Mouse (Mus musculus): ENCODE results near the gene Trpm2. TPM values are rescaled to one million over a fixed set of nuclear protein-coding genes. Genes with fewer than 3 reads are reported as not detected.
"Not testable (repeated sequence)": the region's sequence is repeated elsewhere in the genome, so short reads cannot be mapped to it uniquely, and the experiment has no call there.

The Trpm2 gene
- total RNA-seq, 2 experiments from 2014 or later: 0.55 to 0.56 TPM

GRCm38 (mm10) chr10:77984660-77985059 is 14.3 kb upstream of the Trpm2 start:
- intact Hi-C loops (cut with DNase I): loop anchor here (5.0 kb wide), 2 partner anchors 33 to 43 kb away; no protein-coding TSS in a partner anchor
- no peak for DNase-seq (ENCODE audit: low spot score)

- intact Hi-C loops (cut with DNase I): no loop called here
Measured at GRCm38 (mm10) chr10:77978351-77979350, 8.3 kb upstream of the Trpm2 start, which contains the start of gene 1810043G02Rik. 1810043G02Rik (plus strand) TSS chr10:77978524.

GRCm38 (mm10) chr10:77976458-77977150 is 6.2 kb upstream of the Trpm2 start:
- intact Hi-C loops (cut with DNase I): no loop called here
- DNase-seq (ENCODE audit: low spot score): no peak

More at GRCm38 (mm10) chr10:77978351-77979350, 8.3 kb upstream of the Trpm2 start, which contains the start of gene 1810043G02Rik:
- peak; percentile 98 for DNase-seq (ENCODE audit: low spot score)

GRCm38 (mm10) chr10:77975653-77976052 is 5.3 kb upstream of the Trpm2 start:
- intact Hi-C loops (cut with DNase I): no loop called here
- DNase-seq (ENCODE audit: low spot score): no peak

GRCm38 (mm10) chr10:77974811-77975210 is 4.4 kb upstream of the Trpm2 start:
- intact Hi-C loops (cut with DNase I): no loop called here
- DNase-seq (ENCODE audit: low spot score): no peak

- intact Hi-C loops (cut with DNase I): no loop called here
- DNase-seq (ENCODE audit: low spot score): no peak
Measured at GRCm38 (mm10) chr10:77974323-77974722, 4.0 kb upstream of the Trpm2 start.

GRCm38 (mm10) chr10:77971709-77972553 is 1.6 kb upstream of the Trpm2 start:
- no peak for DNase-seq (ENCODE audit: low spot score)
- intact Hi-C loops (cut with DNase I): no loop called here

- no peak for DNase-seq (ENCODE audit: low spot score)
Measured at GRCm38 (mm10) chr10:77971191-77971590, 828 bp upstream of the Trpm2 start.

GRCm38 (mm10) chr10:77969973-77970325 is 414 bp downstream of the Trpm2 start:
- no peak for DNase-seq (ENCODE audit: low spot score)
- intact Hi-C loops (cut with DNase I): no loop called here

More at GRCm38 (mm10) chr10:77971191-77971590, 828 bp upstream of the Trpm2 start:
- intact Hi-C loops (cut with DNase I): no loop called here

GRCm38 (mm10) chr10:77969274-77969972 is 940 bp downstream of the Trpm2 start:
- no peak for DNase-seq (ENCODE audit: low spot score)
- intact Hi-C loops (cut with DNase I): no loop called here

- intact Hi-C loops (cut with DNase I): no loop called here
- no peak for DNase-seq (ENCODE audit: low spot score)
Measured at GRCm38 (mm10) chr10:77963971-77964370, 6.4 kb downstream of the Trpm2 start.

- DNase-seq (ENCODE audit: low spot score): no peak
- intact Hi-C loops (cut with DNase I): no loop called here
Measured at GRCm38 (mm10) chr10:77962725-77963124, 7.6 kb downstream of the Trpm2 start.

- DNase-seq (ENCODE audit: low spot score); intact Hi-C loops (cut with DNase I): not testable (repeated sequence)
Measured at GRCm38 (mm10) chr10:77950468-77950867, 19.9 kb downstream of the Trpm2 start.

GRCm38 (mm10) chr10:77939685-77940084 is 30.7 kb downstream of the Trpm2 start:
- intact Hi-C loops (cut with DNase I): no loop called here
- DNase-seq (ENCODE audit: low spot score): no peak

GRCm38 (mm10) chr10:77927375-77927774 is 43.0 kb downstream of the Trpm2 start:
- intact Hi-C loops (cut with DNase I): no loop called here
- no peak for DNase-seq (ENCODE audit: low spot score)

- intact Hi-C loops (cut with DNase I): no loop called here
- no peak for DNase-seq (ENCODE audit: low spot score)
Measured at GRCm38 (mm10) chr10:77926140-77926539, 44.2 kb downstream of the Trpm2 start.

GRCm38 (mm10) chr10:77922681-77923080 is 47.7 kb downstream of the Trpm2 start:
- DNase-seq (ENCODE audit: low spot score): no peak
- intact Hi-C loops (cut with DNase I): no loop called here

- DNase-seq (ENCODE audit: low spot score): no peak
- intact Hi-C loops (cut with DNase I): no loop called here
Measured at GRCm38 (mm10) chr10:77921009-77921408, 49.4 kb downstream of the Trpm2 start.
